Mouse (Mus musculus): ENCODE results near the gene Tgm4.
A peak's percentile ranks its signal among the peaks of the same experiment; 100 is the strongest.

The Tgm4 gene

GRCm38 (mm10) chr9:123104362-123104761 lies 69.8 kb downstream of the Tgm4 start:
- no peak for DNase-seq (ENCODE audit: inconsistent ontology term)

DNA sequence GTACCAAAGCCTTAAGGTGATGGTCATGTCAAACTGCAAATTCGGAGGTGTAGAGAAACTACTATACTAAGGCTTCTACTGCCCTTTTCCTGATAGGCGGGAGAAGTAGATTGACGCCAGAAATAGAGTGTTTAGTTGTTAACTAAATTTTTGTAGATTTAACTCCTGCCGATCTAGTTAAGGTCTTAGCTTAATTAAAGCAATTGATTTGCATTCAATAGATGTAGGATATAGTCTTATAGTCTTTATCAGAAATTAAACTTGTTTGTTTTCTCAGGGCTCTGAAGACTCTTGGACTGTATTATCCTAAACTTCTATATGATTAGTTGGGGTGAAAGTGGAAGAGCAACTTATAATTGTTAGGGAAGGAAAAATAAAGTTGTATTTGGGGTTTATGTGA lies 72.7 kb downstream of the Tgm4 start:
- DNase-seq (ENCODE audit: inconsistent ontology term): peak; percentile 94

DNA sequence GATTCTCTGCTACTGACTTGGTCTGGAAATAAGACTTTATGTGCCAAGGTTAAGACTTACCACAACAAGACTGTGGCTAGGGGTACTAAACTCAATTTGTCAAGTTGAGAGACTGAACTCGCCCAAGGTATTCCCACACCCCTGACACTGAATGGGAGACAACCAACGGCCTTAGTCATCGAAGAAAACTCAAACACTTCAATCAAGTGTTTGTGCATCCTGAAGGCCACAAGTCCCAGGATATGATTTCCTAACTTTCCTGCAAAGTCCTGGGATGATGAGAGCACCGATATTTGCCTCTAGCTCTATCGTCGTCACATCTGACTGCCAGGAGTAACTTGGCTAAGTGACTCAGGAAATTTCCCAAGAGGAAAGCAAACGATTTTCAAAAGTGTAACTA lies 74.7 kb downstream of the Tgm4 start:
- no peak for DNase-seq (ENCODE audit: inconsistent ontology term)

DNA sequence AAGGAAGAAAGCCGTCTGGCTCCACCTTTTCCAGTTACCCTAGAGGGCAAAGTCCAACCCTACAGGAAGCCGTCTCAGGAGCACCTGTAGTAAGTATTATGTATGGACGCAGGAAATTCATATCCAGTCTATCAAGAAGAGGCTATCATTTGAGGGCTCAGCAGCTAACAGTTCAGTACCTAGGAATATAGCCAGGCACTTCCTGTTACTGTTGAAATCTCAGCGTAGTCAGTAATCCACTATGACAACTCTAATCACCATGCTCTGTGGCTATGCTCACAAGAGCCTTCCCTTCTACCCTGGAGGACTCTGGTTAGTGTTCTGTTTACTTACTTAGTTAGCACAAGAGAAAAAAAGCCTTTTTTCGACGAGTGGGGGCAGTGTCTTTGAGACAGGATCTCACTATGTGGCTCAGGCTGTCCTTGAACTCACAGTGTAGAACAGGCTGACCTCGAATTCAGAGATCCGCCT lies 77.3 kb downstream of the Tgm4 start:
- DNase-seq (ENCODE audit: inconsistent ontology term): no peak

DNA sequence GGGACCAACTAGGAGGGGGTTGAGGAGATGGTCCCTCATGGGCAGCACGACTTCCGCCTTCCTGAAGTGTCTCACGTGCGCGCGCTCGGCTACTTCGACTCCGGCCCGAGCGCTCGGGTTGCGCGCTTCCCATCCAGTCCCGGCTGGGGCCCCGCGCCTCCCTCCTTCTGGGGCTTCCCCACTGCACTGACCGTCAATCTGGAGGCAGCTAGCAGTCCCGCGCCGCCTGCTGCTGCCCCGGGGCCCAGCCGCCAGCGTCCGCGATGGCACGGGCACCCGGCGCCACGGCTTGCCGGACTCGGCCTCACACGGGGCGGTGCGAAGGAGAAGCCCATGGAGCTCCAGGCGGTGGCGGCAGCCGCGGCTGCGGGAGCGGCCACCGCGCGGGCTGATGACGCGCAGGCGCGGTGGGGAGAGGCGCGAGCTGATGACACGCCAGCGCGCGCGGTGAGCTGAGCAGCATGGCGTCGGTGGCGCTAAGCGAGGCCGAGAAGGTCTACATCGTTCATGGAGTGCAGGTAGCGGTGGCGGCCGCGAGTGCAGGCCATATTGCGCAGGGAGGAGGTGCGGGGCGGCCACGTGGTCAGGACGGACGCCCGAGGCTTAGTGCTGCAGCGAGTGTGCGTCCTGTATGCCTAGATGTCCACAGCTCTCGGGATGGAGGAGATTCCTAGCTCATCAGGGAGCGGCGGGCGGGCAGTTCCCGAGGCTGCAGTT lies 78.4 kb downstream of the Tgm4 start, which contains the start of the genes Zdhhc3 and Exosc7:
Gene Zdhhc3, minus strand, starts transcription at position 401 of the 717 bp plus-strand sequence.
Gene Exosc7, plus strand, starts transcription at position 411 of the 717 bp plus-strand sequence.
- peak; percentile 95 for DNase-seq (ENCODE audit: inconsistent ontology term)

DNA sequence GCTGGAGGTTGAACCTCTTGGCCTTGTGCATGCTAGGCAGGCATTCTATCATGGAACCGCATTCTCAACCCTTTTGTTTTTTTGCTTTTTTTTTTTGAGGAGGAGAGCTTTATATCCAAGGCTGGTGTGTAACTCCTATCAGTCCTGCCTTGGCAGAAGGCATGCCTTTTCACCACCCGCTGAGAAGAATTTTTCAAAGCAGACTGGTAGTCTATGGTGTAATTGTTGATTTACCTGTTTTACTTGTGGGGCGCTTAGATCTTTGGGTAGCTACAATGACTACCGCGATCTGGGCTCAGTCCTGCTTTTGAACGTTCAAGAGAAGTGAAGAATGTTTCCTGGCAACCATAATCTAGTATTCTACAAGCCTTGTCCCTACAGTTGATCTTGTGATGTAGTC lies 79.4 kb downstream of the Tgm4 start:
- no peak for DNase-seq (ENCODE audit: inconsistent ontology term)

DNA sequence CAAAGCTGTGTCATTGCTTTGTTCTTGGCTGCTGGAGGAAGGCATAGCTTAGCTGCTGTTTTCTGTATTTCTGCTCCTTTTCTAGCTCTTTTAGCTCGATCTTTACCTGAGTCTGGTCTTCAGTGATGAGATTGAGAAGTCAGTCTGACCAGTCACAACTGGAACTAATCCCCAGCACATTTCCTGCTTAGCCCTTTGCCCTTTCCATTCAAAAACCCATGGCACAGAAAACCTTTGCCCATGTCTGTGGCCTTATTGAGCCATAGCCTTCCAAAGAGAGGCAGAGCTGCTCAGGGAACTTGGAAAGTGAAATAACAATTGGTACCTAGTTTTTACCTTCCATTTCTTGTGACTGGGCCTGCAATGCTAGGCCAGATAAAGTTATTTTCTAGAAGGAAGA lies 81.0 kb downstream of the Tgm4 start:
- DNase-seq (ENCODE audit: inconsistent ontology term): no peak

Data from Muller cell, postnatal 12 days (primary cell).